Mouse (Mus musculus): Measurements from ENCODE around the gene Asb17.
"Not testable (repeated sequence)": the region's sequence is repeated elsewhere in the genome, so short reads cannot be mapped to it uniquely, and the experiment has no call there.

The Asb17 gene

GRCm38 (mm10) chr3:153831873-153832653, 11.9 kb upstream of the Asb17 start:
- peak; percentile 39 for DNase-seq (ENCODE audit: low spot score)

- no peak for DNase-seq (ENCODE audit: low spot score)
Measured at GRCm38 (mm10) chr3:153832654-153832945, 11.4 kb upstream of the Asb17 start.

- DNase-seq (ENCODE audit: low spot score): no peak
Measured at GRCm38 (mm10) chr3:153834071-153834470, 9.9 kb upstream of the Asb17 start.

- peak; percentile 48 for DNase-seq (ENCODE audit: low spot score)
Measured at GRCm38 (mm10) chr3:153835455-153836086, 8.4 kb upstream of the Asb17 start.

- DNase-seq (ENCODE audit: low spot score): no peak
Measured at GRCm38 (mm10) chr3:153836316-153836715, 7.7 kb upstream of the Asb17 start.

- DNase-seq (ENCODE audit: low spot score): no peak
Measured at GRCm38 (mm10) chr3:153837593-153837992, 6.4 kb upstream of the Asb17 start.

GRCm38 (mm10) chr3:153844757-153845156, 748 bp downstream of the Asb17 start:
- DNase-seq (ENCODE audit: low spot score): no peak

- DNase-seq (ENCODE audit: low spot score): no peak
Measured at GRCm38 (mm10) chr3:153845500-153845899, 1.5 kb downstream of the Asb17 start.

GRCm38 (mm10) chr3:153846109-153846508, 2.1 kb downstream of the Asb17 start:
- no peak for DNase-seq (ENCODE audit: low spot score)

- no peak for DNase-seq (ENCODE audit: low spot score)
Measured at GRCm38 (mm10) chr3:153847207-153847733, 3.3 kb downstream of the Asb17 start.

- peak; percentile 71 for DNase-seq (ENCODE audit: low spot score)
Measured at GRCm38 (mm10) chr3:153849368-153850015, 5.5 kb downstream of the Asb17 start.

- DNase-seq (ENCODE audit: low spot score): no peak
Measured at GRCm38 (mm10) chr3:153850759-153851158, 6.8 kb downstream of the Asb17 start.

- peak; percentile 16 for DNase-seq (ENCODE audit: low spot score)
Measured at GRCm38 (mm10) chr3:153852266-153852665, 8.3 kb downstream of the Asb17 start.

GRCm38 (mm10) chr3:153858350-153859001, 14.5 kb downstream of the Asb17 start:
- no peak for DNase-seq (ENCODE audit: low spot score)

- not testable (repeated sequence) for DNase-seq (ENCODE audit: low spot score)
Measured at GRCm38 (mm10) chr3:153860392-153860791, 16.4 kb downstream of the Asb17 start.

GRCm38 (mm10) chr3:153863816-153864215, 19.8 kb downstream of the Asb17 start:
- no peak for DNase-seq (ENCODE audit: low spot score)

- no peak for DNase-seq (ENCODE audit: low spot score)
Measured at GRCm38 (mm10) chr3:153864636-153865429, 20.8 kb downstream of the Asb17 start.

GRCm38 (mm10) chr3:153867149-153868136, 23.4 kb downstream of the Asb17 start:
- no peak for DNase-seq (ENCODE audit: low spot score)

GRCm38 (mm10) chr3:153871396-153871795, 27.4 kb downstream of the Asb17 start:
- no peak for DNase-seq (ENCODE audit: low spot score)

GRCm38 (mm10) chr3:153886296-153886695, 42.3 kb downstream of the Asb17 start:
- no peak for DNase-seq (ENCODE audit: low spot score)

Data from yolk sac, embryonic 10.5 days (tissue).